Mouse (Mus musculus) liver, postnatal 0 days (tissue): Measurements from ENCODE around the gene Hcn4.

ENCODE experiments used
- CTCF ChIP-seq: sonication (generic); IDR thresholded peaks from 2 replicates; pipeline ENCODE4 v1.5.1; 2016; ENCODE audit warnings: antibody characterized with exemption, low read depth
- EP300 ChIP-seq: IDR thresholded peaks from 2 replicates; pipeline ENCODE4 v1.6.1; 2016; ENCODE audit warnings: antibody characterized with exemption, low read depth, mild to moderate bottlenecking

DNA sequence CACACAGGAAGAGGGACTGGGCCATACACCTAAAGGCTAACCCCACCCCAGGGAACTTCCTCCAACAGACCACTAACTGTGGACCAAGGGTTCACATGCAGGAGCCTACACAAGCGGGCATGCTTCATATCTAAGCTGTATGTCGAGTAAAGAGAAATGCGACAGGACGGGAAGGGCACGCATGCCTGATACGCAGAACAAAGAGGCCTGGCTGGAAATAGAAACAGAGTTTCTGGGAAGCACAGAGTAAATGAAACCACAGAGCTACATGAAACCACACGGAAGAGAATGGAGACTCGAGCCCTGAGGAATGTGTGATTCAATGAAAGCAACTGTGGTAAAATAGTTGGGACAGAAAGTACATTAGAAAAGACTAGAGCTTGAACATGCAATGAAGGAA, 67.7 kb downstream of the Hcn4 start:
- TF ChIP-seq EP300 (no peak), CTCF (no peak)
